Mouse (Mus musculus) CH12.LX (cell line): Measurements from ENCODE around the gene Ovol3. TPM values are rescaled to one million over a fixed set of nuclear protein-coding genes. Genes with fewer than 3 reads are reported as not detected.
A peak's percentile ranks its signal among the peaks of the same experiment; 100 is the strongest.

Experiments
- DNase-seq: peaks from one replicate; pipeline ENCODE4 v3.0.0-alpha.2; 2013; ENCODE audit errors: extremely low read depth
- H3K27ac ChIP-seq: 2 replicates; pipeline ENCODE4 v1.5.1; 2012; ENCODE audit warnings: low read depth, mild to moderate bottlenecking, control low read depth, moderate library complexity; ENCODE audit not compliant: insufficient read depth
- H3K27me3 ChIP-seq: replicated peaks from 2 replicates; pipeline ENCODE3; 2012; ENCODE audit warnings: inconsistent platforms
- H3K36me3 ChIP-seq, 2 experiments: replicated peaks in 1 of 2; 2 replicates each; pipeline versions ENCODE3 to v1.6.1; 2012; ENCODE audit warnings: inconsistent platforms in 1 of 2, low read length in 1 of 2, mild to moderate bottlenecking in 1 of 2, mixed read lengths in 1 of 2, moderate library complexity in 1 of 2; ENCODE audit not compliant: control insufficient read depth in 1 of 2, insufficient read depth in 1 of 2
- H3K4me1 ChIP-seq, 2 experiments: 2 replicates each; pipeline ENCODE4 v1.6.1; 2012; ENCODE audit warnings: inconsistent platforms in 1 of 2, moderate library complexity in 1 of 2; ENCODE audit not compliant: insufficient read depth in 2 of 2, control insufficient read depth in 1 of 2
- H3K4me2 ChIP-seq: 2 replicates; pipeline ENCODE4 v1.6.1; 2012; ENCODE audit warnings: low read depth, mild to moderate bottlenecking, control low read depth; ENCODE audit not compliant: poor library complexity, insufficient read depth, severe bottlenecking
- H3K4me3 ChIP-seq, 3 experiments: fragments of 150-350 bp in 1 of 3; sonication (generic) in 1 of 3; replicated peaks in 1 of 3; 2 replicates each; pipeline versions ENCODE3 to v1.5.1; 2011 to 2012; ENCODE audit warnings: low read depth in 2 of 3, low read length in 2 of 3, mild to moderate bottlenecking in 2 of 3, moderate library complexity in 2 of 3, control low read depth in 1 of 3, improper control_type of control experiment in 1 of 3, inconsistent platforms in 1 of 3, mixed read lengths in 1 of 3; ENCODE audit not compliant: poor library complexity in 1 of 3
- H3K79me2 ChIP-seq: replicated peaks from 2 replicates; pipeline ENCODE4 v1.6.1; 2012; ENCODE audit warnings: mild to moderate bottlenecking, moderate library complexity; ENCODE audit not compliant: control insufficient read depth, poor library complexity, insufficient read depth, severe bottlenecking; ENCODE audit errors: extremely low read depth
- H3K9ac ChIP-seq: 2 replicates; pipeline ENCODE4 v1.6.1; 2012; ENCODE audit warnings: low read depth, mild to moderate bottlenecking, control low read depth, moderate library complexity; ENCODE audit not compliant: insufficient read depth
- H3K9me3 ChIP-seq: replicated peaks from 2 replicates; pipeline ENCODE3; 2012; ENCODE audit warnings: low read length, inconsistent platforms, mixed read lengths
- BHLHE40 ChIP-seq: IDR thresholded peaks from 2 replicates; pipeline ENCODE4 v1.6.1; 2011; ENCODE audit warnings: mild to moderate bottlenecking, low read depth, low read length, improper control_type of control experiment
- CHD1 ChIP-seq: IDR thresholded peaks from 2 replicates; pipeline ENCODE4 v1.6.1; 2012; ENCODE audit warnings: low read depth, low read length, improper control_type of control experiment, inconsistent platforms
- EP300 ChIP-seq: IDR thresholded peaks from 2 replicates; pipeline ENCODE4 v1.6.1; 2011; ENCODE audit warnings: low read length, improper control_type of control experiment
- GABPA ChIP-seq: IDR thresholded peaks from 2 replicates; pipeline ENCODE4 v1.6.1; 2012; ENCODE audit warnings: low read depth, low read length, improper control_type of control experiment, inconsistent platforms; ENCODE audit not compliant: insufficient replicate concordance
- IRF4 ChIP-seq: IDR thresholded peaks from 2 replicates; pipeline ENCODE4 v1.6.1; 2014; ENCODE audit warnings: low read depth, mild to moderate bottlenecking, inconsistent platforms, low read length, improper control_type of control experiment
- JUN ChIP-seq: IDR thresholded peaks from 2 replicates; pipeline ENCODE4 v1.6.1; 2011; ENCODE audit warnings: low read depth, mild to moderate bottlenecking, low read length, improper control_type of control experiment, moderate library complexity; ENCODE audit not compliant: insufficient read depth
- JUND ChIP-seq: conservative IDR thresholded peaks from 2 replicates; pipeline ENCODE4 v1.6.1; 2011; ENCODE audit warnings: low read depth, low read length, improper control_type of control experiment
- MAX ChIP-seq: IDR thresholded peaks from 2 replicates; pipeline ENCODE4 v1.6.1; 2011; ENCODE audit warnings: low read length, improper control_type of control experiment
- MAZ ChIP-seq: IDR thresholded peaks from 2 replicates; pipeline ENCODE4 v1.6.1; 2012; ENCODE audit warnings: low read depth, mild to moderate bottlenecking, inconsistent platforms, low read length, improper control_type of control experiment, moderate library complexity
- MEF2A ChIP-seq: IDR thresholded peaks from 2 replicates; pipeline ENCODE4 v1.6.1; 2014; ENCODE audit warnings: low read depth, mild to moderate bottlenecking, inconsistent platforms, low read length, improper control_type of control experiment, borderline replicate concordance
- NRF1 ChIP-seq: IDR thresholded peaks from 2 replicates; pipeline ENCODE4 v1.6.1; 2014; ENCODE audit warnings: low read depth, mild to moderate bottlenecking, inconsistent platforms, low read length, improper control_type of control experiment, moderate library complexity
- PAX5 ChIP-seq: IDR thresholded peaks from 2 replicates; pipeline ENCODE4 v1.6.1; 2012; ENCODE audit warnings: low read length, inconsistent platforms, mixed read lengths
- SIN3A ChIP-seq: IDR thresholded peaks from 2 replicates; pipeline ENCODE4 v1.6.1; 2012; ENCODE audit warnings: low read length, improper control_type of control experiment, inconsistent platforms
- SMC3 ChIP-seq: IDR thresholded peaks from 2 replicates; pipeline ENCODE4 v1.6.1; 2011; ENCODE audit warnings: low read depth, low read length, improper control_type of control experiment
- TCF12 ChIP-seq: IDR thresholded peaks from 2 replicates; pipeline ENCODE4 v1.6.1; 2014; ENCODE audit warnings: low read depth, mild to moderate bottlenecking, inconsistent platforms, low read length, improper control_type of control experiment
- USF1 ChIP-seq: IDR thresholded peaks from 2 replicates; pipeline ENCODE4 v1.6.1; 2014; ENCODE audit warnings: low read depth, mild to moderate bottlenecking, inconsistent platforms, low read length, improper control_type of control experiment
- ZMIZ1 ChIP-seq: IDR thresholded peaks from 2 replicates; pipeline ENCODE4 v1.6.1; 2012; ENCODE audit warnings: low read depth, mild to moderate bottlenecking, inconsistent platforms, low read length, improper control_type of control experiment
- dilution Hi-C: fragments of 300-500 bp; cut with MboI; formaldehyde crosslinking; loops from 2 replicates; pipeline ENCODE4 v1.14.3; 2020; ENCODE audit warnings: low sequenced_read_pairs; ENCODE audit not compliant: extremely low pct_unique_long_range_greater_than_20kb, extremely low pct_ligation_motif_present
- in situ Hi-C: fragments of 300-500 bp; cut with MboI; formaldehyde crosslinking; loops from 3 replicates; pipeline ENCODE4 v1.14.3; 2019; ENCODE audit warnings: low sequenced_read_pairs, low pct_ligation_motif_present, low pct_unique_long_range_greater_than_20kb, mixed read lengths
- polyA plus RNA-seq: library from polyadenylated mRNA; unstranded; fragments of >175 nt; gene quantifications from 2 replicates; pipeline ENCODE4 v1.2.1, GENCODE M21; 2012; ENCODE audit warnings: low read depth; ENCODE audit not compliant: insufficient read length
- total RNA-seq, 2 experiments: library from RNA; depleted of rRNA; stranded (reverse); fragments of 300-350 nt in 1 of 2; fragments of >200 nt in 1 of 2; gene quantifications; 2 replicates each; pipeline ENCODE4 v1.2.3; 2012 to 2014

Gene Ovol3
- total and polyA plus RNA-seq, 3 experiments = 0.42 to 4.3 (median 2.8) TPM

GRCm38 (mm10) chr7:30205383-30205782 lies 30.1 kb downstream of the Ovol3 start (continued):
- TF ChIP-seq JUN (no peak), NRF1 (no peak), CHD1 (no peak), JUND (no peak; the same call in 1 of the 2 replicates)

DNA sequence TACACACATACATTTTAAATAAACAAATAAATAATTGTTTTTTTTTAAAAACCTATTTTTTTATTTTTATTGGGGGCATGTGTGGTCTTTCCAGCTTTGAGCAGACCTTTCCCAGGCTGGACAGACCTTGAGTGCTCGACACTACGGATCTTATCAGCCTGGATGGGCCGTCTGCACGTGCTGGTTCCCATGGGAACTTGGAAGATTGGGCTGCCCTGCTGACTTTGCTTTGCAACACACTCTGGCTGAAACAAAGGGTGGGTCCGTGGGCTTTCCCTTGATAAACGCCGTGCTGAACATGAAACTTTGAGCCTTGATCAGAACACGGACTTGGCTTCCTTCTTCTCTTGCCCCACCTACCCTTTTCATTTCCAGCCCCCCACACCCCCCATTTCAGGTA lies 31.1 kb downstream of the Ovol3 start:
- no peak for DNase-seq
- in situ Hi-C loops = no loop called here
- no peaks in the 10 kb centered on the region for H3K79me2 ChIP-seq
- H3K27me3 ChIP-seq = no peaks in the 10 kb centered on the region
- H3K4me1 ChIP-seq = peaks cover 4 to 10% of the 10 kb centered on the region in 2 experiments; a peak in 3 of 4 replicates
- H3K36me3 ChIP-seq = no peaks in the 10 kb centered on the region
- no peak overlapping the region for H3K27ac ChIP-seq
- peak overlapping the region; percentile 57 for H3K4me2 ChIP-seq
- H3K9ac ChIP-seq = no peak overlapping the region
- dilution Hi-C loops = no loop called here
- TF ChIP-seq EP300 (no peak), CHD1 (no peak), JUND (no peak), BHLHE40 (peak; percentile 40; the same call in 1 of the 2 replicates), MAX (no peak), GABPA (no peak), MEF2A (no peak), PAX5 (no peak)
- TF ChIP-seq, all 38 proteins: peak for 1
- no peak overlapping the region for H3K4me3 ChIP-seq
- H3K9me3 ChIP-seq = no peaks in the 10 kb centered on the region

DNA sequence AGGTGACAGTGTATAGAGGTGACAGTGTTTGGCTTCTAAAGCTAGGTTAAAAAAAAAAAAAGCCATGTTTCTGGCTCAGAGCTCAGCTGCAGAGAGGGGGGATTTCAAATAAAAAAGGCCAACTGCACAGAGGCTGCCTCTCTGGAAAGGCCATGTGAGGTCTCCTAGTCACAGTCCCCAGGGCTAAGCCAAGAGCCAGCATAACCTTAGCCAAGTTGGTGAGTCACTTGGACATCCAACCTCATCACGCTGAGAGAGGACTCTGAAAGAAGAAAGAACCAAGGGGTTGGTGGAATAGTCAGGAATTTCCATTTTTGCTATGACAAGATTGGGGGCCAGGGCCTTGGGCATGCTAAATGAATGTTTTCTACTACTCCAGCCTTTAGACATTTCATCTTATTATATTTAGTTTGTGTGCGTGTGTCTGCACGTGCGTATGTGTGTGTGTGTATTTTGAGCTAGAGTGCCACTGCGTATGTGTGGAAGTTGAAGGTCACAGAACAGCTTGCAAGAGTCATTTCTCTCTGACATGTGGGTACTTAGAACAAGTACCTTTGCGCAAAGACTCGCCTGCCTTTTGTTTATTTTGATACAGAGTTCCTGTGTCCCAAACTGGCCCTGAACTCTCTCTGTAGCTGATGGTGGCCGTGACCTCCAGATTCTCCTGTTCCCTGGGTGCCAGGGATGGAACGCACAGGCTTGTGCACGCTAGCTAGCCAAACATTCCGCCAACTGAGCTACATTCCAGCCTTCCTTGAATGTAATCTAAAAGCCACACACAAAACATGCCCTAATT lies 32.4 kb downstream of the Ovol3 start:
- Histone ChIP-seq H3K4me2 (no peak overlapping the region), H3K27me3 (no peaks in the 10 kb centered on the region), H3K4me1 (peaks cover 4 to 13% of the 10 kb centered on the region in 2 experiments; a peak in 3 of 4 replicates), H3K9ac (no peak overlapping the region), H3K79me2 (no peaks in the 10 kb centered on the region), H3K27ac (no peak overlapping the region), H3K9me3 (no peaks in the 10 kb centered on the region), H3K4me3 (no peak overlapping the region), H3K36me3 (no peaks in the 10 kb centered on the region)
- DNase-seq = no peak
- in situ Hi-C loops (no loop called here), dilution Hi-C loops (no loop called here)
- TF ChIP-seq SMC3 (no peak), TCF12 (no peak), MAZ (no peak), SIN3A (no peak), GABPA (no peak), IRF4 (no peak), USF1 (no peak), ZMIZ1 (no peak), NRF1 (no peak), MEF2A (no peak)
